Mouse (Mus musculus): ENCODE measurements around the gene Col4a5.

The Col4a5 gene

DNA sequence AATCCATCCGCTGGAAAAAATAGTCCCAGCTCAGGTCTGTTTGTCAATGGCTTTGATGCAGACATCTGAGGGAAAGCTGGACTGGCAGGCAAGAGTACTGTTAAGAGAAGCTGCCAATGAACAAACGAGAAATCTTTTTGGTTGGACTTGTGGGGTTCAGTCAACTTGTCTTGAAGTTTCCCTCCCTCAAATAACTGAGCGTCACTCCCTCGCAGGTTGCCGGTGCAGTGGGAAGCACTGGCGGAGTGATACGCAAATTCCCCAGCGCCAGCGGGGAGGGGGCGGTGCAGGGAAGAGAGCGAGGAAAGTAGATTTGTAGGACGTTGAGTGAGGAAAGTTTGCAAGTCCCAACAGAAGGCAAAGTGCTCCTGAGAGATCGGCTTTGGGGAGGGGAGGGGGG lies at the start of gene Col4a5:
Gene Col4a5 (plus strand): TSS at position 276 of the 400 bp plus-strand sequence.
- DNase-seq (ENCODE audit: extremely low read depth, insufficient read length, low spot score): peak; percentile 86

DNA sequence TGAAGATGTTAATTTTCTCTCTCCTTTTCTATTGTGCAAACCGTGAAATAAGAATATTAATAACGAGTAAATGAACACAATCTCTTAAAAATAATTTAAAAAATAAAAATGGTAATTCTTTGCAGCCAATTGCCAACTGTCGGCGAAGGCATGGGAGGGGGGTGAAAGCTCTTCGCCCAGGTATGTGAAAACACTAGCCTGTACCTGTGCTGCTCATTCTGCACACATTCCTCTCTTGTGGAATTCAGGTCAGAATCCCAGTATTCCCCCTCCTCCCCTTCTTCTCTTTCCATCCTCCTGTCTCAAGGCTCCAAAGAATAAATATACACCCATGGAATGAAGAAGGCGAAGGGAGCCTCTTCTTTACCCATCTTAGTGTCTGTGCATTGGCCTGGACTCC lies 38.4 kb upstream of the Col4a5 start:
- DNase-seq (ENCODE audit: extremely low read depth, insufficient read length, low spot score): no peak

DNA sequence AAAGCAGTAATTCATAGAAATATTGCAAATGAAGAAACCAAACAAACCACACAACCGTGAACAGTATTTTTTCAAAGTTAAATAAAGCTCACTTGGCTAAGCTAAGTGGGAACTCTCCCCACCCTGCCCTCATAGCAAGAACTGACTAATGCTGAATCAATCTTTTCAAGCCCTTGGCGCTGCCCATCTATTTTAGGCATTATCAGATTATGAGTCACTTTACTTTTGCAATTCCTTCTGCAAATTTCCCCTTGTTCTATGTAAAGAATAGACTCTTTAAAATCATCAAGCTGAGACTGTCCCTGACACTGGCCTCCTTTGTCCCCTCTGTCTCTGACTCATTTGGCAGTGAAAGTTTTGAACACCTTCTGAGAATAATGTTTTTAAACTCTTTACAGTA lies 35.8 kb upstream of the Col4a5 start:
- peak; percentile 51 for DNase-seq (ENCODE audit: extremely low read depth, insufficient read length, low spot score)

DNA sequence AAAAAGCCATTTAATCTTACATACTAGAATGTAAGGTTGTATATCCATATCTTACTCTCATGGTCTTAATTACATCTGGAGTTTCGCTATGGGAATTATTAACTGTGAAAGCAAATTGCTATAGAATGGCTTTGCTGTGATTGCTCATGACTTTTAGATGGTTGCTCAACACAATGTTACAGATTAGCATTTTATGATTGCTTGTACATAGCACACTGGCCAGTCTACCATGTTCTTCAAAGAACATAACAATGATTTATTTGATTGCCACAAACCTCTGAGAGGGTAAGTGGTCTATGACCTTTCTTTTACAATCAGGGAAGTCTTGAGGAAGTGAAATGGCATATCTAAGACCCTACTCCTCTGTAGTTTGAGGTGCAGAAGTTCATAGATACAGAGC lies 27.2 kb upstream of the Col4a5 start:
- no peak for DNase-seq (ENCODE audit: extremely low read depth, insufficient read length, low spot score)

DNA sequence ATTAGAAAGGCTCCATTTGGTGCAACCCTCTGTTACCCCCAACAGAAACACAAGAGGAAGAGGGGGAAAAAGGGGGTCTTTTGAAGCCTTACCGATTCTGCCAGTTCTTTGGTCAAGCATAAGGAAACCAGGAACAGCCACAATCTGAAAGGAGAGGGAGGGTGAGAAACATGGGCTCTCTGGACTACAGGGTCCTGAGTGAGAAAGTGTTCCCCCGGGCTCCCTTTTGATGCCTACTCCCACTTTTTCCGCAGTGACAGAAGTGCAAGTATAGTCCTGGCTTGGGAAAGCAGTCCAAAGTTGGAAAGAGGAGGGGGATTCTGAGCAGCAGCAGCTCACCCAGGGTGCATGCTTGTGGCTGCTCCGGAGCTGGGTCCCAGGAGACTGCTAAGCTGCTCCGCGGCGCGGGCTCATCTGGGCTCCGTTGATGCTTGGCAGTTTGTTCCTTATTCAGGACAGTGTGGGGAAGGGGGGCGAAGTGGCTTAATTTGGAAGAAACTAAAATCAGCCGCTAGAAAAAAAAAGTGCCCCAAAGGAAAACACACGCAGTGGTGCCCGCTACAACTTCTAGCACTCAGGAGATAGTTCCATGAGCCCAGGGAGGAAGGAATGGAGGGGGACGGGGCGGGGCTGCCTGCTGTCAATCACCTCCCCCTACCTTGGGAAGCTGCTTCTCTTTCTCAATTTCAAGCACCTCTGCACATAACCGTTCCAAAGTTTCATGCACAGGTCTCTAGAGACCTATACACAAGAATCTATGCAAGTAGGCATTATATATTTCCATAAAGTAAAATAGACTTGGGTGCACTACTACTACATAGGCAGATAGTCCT lies 1.5 kb upstream of the Col4a5 start, which contains the start of gene Col4a6:
Gene Col4a6 (minus strand): TSS at position 607 of the 833 bp plus-strand sequence.
- peak; percentile 61 for DNase-seq (ENCODE audit: extremely low read depth, insufficient read length, low spot score)

DNA sequence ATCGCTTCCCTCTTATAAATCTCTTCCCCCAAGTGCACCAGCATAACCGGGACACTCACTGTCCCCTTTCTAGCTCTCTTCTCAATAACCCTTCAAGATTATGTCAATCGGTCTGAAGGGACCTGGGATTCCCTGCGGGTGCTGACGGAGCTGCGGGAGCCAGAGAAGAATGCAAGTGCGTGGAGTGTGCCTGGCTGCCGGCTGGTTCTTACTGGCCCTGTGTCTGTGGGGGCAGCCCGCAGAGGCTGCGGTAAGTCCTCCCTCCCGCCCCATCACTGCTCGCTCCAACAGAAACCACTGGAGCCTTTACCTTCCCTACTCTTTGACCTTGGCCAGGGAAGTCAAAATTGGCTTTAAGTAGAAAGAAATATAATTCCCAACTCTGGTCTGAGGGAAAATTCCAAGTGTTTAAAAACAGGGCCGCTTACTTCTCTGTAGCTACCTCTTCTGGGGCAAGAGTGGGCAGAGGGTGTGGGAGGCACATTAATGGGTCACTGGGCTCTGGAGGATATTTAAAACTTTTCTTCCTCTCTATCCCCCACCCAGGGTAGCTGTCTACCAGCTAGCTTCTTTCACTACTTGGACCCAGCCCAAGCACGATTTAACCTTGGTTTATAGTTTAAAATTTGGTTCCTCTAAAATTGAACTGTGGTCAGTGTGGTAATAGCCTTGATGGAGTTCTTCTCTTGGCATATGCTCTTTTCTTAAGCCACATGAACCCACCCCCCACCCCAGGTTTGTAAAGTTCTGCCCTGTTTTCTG lies 562 bp downstream of the Col4a5 start:
- peak; percentile 6 for DNase-seq (ENCODE audit: extremely low read depth, insufficient read length, low spot score)

DNA sequence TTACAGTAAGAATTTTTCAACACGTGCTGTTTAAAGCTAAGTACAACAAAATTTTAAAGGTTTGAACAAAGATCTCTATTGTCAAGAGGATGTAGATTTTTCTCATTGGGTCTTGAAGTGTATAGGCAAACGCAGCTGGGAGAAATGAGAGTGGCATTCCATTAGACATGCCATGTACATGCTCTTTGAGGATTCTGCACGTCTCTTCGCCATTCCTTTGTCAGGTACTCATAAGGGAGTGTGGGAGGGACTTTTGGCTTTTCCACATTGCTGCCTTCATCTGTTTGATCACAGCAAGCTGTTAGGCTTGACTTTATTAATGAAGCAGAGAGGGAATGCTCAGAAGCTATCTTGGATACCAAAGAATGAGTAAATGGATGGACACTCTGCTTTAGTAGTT lies 19.4 kb downstream of the Col4a5 start:
- no peak for DNase-seq (ENCODE audit: extremely low read depth, insufficient read length, low spot score)

DNA sequence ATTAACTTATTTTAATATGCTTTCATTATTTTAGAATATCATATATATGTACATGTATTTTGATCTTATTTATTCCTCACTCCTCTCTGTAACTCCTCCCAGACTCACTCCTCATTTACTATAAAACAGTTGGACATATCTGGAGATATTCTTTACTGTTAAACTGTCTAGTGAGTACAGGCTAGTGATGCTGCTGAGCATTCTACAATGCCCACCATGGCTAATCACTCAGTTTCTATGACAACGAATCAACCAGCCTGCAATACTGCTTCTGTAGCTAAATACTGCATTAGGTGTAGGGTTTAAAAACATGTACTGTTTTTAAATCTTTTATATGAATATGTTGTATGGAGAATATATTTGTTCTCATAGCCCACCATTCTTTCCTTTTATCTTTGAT lies 27.9 kb downstream of the Col4a5 start:
- no peak for DNase-seq (ENCODE audit: extremely low read depth, insufficient read length, low spot score)

DNA sequence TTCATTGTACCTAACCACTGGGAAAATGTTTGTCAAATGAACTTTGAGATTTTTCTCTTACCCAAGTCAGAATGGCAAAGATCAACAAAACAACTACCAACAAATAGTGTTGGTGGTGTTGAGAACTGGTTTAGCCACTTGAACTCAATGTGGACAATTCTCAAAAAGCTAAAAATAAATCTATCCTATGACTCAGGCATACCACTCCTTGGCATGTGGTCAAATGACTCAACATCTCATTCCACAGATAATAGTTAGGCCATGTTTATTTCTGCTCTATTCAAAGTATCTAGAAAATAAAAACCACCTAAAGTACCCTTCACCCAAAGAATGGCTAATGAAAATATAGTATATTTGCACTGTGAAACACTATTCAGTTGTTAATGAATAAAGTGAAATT lies 58.3 kb downstream of the Col4a5 start:
- peak; percentile 24 for DNase-seq (ENCODE audit: extremely low read depth, insufficient read length, low spot score)

DNA sequence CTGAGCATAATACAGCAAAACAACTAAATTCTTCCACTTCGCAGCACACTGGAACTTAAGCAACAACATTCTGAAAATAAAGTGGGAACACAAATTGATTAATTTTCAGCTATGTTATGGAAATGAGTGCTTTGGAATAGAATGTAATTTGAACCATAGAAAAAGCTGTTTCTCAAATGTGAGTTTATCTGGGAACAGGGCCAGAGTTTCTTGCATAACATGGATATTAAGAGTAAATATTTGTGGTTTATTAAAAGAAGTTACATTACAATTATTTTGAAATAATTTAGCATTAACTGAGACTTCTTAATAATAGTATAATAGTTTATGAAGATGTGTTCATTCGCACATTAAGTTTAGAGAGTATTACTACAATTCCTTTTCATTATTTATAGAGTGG lies 72.3 kb downstream of the Col4a5 start:
- no peak for DNase-seq (ENCODE audit: extremely low read depth, insufficient read length, low spot score)

DNA sequence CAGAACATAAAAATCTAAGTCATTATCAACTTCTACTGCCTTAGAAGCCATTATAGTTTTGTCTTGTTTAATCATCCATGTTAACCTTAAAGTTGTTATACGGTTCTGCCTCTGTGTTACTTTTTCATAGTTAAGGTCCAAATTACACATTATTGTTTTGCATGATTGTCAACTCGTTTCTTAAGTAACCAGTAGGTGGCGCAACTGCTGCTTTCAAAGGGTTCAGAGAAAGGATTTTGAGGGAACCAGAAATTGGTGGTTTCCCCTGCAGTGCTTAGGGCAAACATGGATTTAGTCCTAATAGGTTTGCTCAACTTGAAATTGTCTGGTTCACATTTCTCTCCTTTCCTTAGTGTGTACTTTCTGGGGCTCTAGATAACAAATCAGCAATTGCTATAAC lies 115.1 kb downstream of the Col4a5 start:
- no peak for DNase-seq (ENCODE audit: extremely low read depth, insufficient read length, low spot score)

DNA sequence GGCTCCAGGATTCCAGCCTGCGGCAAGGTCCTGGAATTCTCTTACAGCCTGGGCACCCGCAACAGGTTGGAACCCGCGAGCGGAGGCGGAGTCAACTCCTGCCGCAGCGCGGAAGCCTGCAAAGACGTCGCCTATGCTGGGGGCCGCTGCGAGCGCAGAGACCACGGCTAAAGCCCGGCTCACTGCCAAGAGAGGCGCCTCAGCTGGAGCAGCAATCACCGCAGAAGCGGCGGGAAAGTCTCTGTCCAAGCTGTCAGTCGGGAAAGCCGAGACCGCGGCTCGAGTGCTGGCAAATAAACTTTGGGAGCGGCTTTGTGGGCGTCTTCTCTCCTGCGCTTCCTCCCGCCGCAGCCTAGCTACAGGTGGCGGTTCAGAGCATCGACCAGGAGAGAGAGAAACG lies 246.5 kb downstream of the Col4a5 start:
- DNase-seq (ENCODE audit: extremely low read depth, insufficient read length, low spot score): no peak

DNA sequence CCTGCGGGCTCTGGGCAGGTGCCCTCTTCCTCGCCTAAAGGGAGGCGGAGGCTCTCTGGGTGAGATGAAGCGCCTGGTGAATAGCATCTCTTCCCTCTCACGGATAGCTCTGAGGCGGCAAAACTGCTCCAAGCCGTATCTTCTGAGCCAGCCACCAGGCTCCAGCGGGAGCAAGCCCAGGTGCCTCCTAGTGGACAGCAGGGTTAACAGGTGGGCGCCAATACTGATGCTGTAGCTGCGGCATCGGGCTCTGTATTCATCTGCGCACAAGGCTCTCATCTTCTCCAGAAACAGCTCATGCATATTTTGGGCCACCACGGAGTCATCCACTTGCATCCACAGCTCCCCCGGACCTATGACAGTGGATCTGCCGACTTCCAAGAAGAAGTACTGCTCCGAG lies 248.8 kb downstream of the Col4a5 start:
- DNase-seq (ENCODE audit: extremely low read depth, insufficient read length, low spot score): no peak

DNA sequence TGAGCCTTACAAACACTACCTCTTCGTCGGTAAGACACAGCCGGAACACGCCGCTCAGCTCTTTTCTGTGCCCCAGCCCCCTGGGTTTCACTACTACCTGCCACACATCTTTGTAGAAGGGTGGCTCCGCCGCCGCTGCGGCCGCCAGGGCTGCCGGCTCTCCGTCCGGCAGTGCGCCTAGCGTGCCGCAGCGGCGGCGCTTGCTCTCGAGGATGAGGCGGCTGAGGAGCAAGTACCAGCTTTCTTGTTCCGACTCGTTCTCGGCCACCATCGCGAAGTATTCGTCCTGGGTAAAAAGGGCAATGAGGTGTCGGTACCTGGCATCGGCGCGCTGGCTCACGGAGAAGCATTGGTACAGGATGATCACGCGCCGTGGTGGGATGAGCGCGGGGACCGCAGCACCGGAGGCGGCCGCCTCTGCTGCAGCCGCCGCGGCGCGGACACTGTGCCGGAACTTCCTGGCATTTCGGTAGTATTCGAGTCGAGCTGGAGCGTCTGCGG lies 249.3 kb downstream of the Col4a5 start:
- no peak for DNase-seq (ENCODE audit: extremely low read depth, insufficient read length, low spot score)

DNA sequence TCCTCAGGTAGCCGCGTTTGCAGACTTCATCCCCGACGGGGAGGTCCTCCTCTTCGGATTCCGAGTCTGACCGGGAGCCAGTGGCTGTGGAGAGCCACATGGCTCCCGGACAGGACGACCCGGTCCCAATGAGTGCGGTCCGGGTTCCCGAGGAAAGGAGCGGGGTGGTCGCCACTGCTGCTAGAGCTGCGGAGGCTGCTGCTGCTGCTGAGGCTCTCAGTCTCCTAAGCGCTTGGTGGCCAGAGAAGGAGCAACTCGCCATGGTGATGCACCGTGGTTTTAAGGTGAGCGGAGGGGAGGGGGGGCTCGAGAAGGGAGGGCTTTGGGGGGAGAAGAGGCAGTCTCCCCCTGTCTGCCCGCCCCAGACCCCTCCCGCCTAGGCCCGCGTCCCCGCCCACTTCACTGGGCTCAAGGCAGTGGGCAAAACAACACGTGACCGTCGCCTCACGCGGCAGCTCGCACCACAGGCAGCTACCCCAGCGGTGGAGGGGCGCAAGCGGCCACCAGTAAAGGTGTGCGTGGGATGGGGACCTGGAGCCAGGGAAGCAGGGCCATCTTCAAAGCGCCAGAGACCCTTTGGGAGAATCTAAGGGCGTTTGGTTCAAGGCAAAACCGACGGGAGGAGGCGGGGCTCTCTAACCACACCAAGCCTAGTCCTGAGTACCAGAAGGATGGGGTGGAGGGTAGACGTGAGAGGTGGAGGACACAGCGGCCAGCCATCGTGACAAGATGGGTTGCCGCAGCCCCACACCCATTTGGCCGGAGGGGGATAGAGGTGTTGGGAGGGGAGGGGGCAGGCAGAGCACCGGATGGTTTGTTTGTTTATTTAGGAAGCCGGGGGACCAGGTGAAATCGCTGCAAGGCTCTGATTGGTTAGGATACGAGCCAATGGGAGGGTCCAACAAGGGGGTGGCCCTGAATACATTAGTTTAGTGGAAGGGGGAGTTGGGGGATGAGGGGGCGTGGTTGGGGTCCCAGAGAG lies 250.0 kb downstream of the Col4a5 start, which contains the start of gene Irs4:
Gene Irs4 (minus strand): TSS at position 327 of the 982 bp plus-strand sequence.
- no peak for DNase-seq (ENCODE audit: extremely low read depth, insufficient read length, low spot score)

DNA sequence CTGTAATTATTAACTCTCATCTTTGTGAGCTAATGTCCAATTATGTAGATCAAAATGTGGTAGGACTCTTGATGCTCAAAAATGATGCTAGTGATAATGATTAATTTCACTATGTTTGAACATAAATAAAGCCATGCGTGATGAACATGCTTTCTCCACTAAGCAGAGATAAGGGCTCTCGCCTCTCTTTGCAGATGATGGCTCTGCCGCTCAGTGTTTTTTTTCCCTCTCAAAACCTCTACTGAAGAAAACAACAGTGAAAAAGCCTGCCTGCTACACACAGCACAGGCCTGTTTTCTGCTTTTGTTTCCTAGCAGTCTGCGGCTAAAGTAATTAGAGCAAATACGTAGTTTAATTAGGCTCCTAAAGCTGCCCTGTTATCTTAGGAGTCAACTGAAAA lies 254.4 kb downstream of the Col4a5 start:
- DNase-seq (ENCODE audit: extremely low read depth, insufficient read length, low spot score): no peak
